Mouse (Mus musculus) thymus, postnatal 4 days (tissue): ENCODE data around the gene Bnc2.

Experiments
- DNase-seq: peaks from one replicate; pipeline ENCODE4 v3.0.0; 2021

Gene Bnc2

GRCm38 (mm10) chr4:84502581-84503269 is 172.3 kb downstream of the Bnc2 start:
- no peak for DNase-seq

- no peak for DNase-seq
Measured at GRCm38 (mm10) chr4:84500796-84501349, 174.2 kb downstream of the Bnc2 start.

GRCm38 (mm10) chr4:84500259-84500658 is 174.8 kb downstream of the Bnc2 start:
- DNase-seq: no peak

GRCm38 (mm10) chr4:84498469-84498868 is 176.6 kb downstream of the Bnc2 start:
- no peak for DNase-seq

GRCm38 (mm10) chr4:84488323-84488722 is 186.8 kb downstream of the Bnc2 start:
- no peak for DNase-seq

- DNase-seq: no peak
Measured at GRCm38 (mm10) chr4:84482680-84483079, 192.4 kb downstream of the Bnc2 start.

- no peak for DNase-seq
Measured at GRCm38 (mm10) chr4:84472643-84473042, 202.4 kb downstream of the Bnc2 start.

- DNase-seq: no peak
Measured at GRCm38 (mm10) chr4:84470106-84470885, 204.8 kb downstream of the Bnc2 start.

- DNase-seq: no peak
Measured at GRCm38 (mm10) chr4:84469400-84469799, 205.7 kb downstream of the Bnc2 start.

GRCm38 (mm10) chr4:84467722-84468121 is 207.4 kb downstream of the Bnc2 start:
- DNase-seq: no peak

GRCm38 (mm10) chr4:84458218-84458560 is 216.9 kb downstream of the Bnc2 start:
- DNase-seq: no peak

GRCm38 (mm10) chr4:84457512-84458217 is 217.4 kb downstream of the Bnc2 start:
- DNase-seq: no peak

GRCm38 (mm10) chr4:84456853-84457249 is 218.2 kb downstream of the Bnc2 start:
- no peak for DNase-seq

- no peak for DNase-seq
Measured at GRCm38 (mm10) chr4:84456198-84456852, 218.8 kb downstream of the Bnc2 start.

- no peak for DNase-seq
Measured at GRCm38 (mm10) chr4:84454493-84454892, 220.6 kb downstream of the Bnc2 start.

GRCm38 (mm10) chr4:84453586-84453985 is 221.5 kb downstream of the Bnc2 start:
- no peak for DNase-seq

- no peak for DNase-seq
Measured at GRCm38 (mm10) chr4:84452642-84453041, 222.4 kb downstream of the Bnc2 start.

- no peak for DNase-seq
Measured at GRCm38 (mm10) chr4:84449246-84450005, 225.6 kb downstream of the Bnc2 start.

- no peak for DNase-seq
Measured at GRCm38 (mm10) chr4:84433324-84433723, 241.8 kb downstream of the Bnc2 start.

- DNase-seq: no peak
Measured at GRCm38 (mm10) chr4:84431677-84432515, 243.2 kb downstream of the Bnc2 start.

- no peak for DNase-seq
Measured at GRCm38 (mm10) chr4:84427955-84428354, 247.1 kb downstream of the Bnc2 start.
